Comparison of ENCODE assay signal across 33 mouse cellular contexts in genomic region chr16:27449360-27449759, GRCm38 (mm10).
"Had no signal": no experiment of that assay in that cellular context is flagged by ENCODE, and none has a peak within 500 bp of the region (broad histone marks: within the 10 kb centered on the region; RNA-seq: fewer than 3 reads in every experiment).

No protein-coding gene starts in this region.

- H3K9ac ChIP-seq: heart, embryonic 12.5 days; heart, embryonic 13.5 days; heart, embryonic 15.5 days; hindbrain, embryonic 12.5 days; hindbrain, embryonic 13.5 days; hindbrain, embryonic 14.5 days; hindbrain, embryonic 15.5 days; kidney, embryonic 15.5 days had no signal

- H3K4me2 ChIP-seq: heart, embryonic 11.5 days; heart, embryonic 12.5 days; heart, embryonic 13.5 days; heart, embryonic 15.5 days; hindbrain, embryonic 12.5 days; hindbrain, embryonic 13.5 days; hindbrain, embryonic 14.5 days; hindbrain, embryonic 15.5 days; kidney, embryonic 15.5 days had no signal

- H3K4me1 ChIP-seq: heart, embryonic 10.5 days; heart, embryonic 12.5 days; heart, embryonic 13.5 days; heart, embryonic 15.5 days; hindbrain, embryonic 10.5 days; hindbrain, embryonic 12.5 days; hindbrain, embryonic 13.5 days; kidney, embryonic 15.5 days had no signal

- H3K27me3 ChIP-seq: heart, embryonic 12.5 days; heart, embryonic 13.5 days; heart, embryonic 15.5 days; hindbrain, embryonic 12.5 days; hindbrain, embryonic 13.5 days; hindbrain, embryonic 15.5 days; kidney, embryonic 15.5 days had no signal

- H3K9me3 ChIP-seq: heart, embryonic 10.5 days; heart, embryonic 12.5 days; heart, embryonic 13.5 days; heart, embryonic 15.5 days; hindbrain, embryonic 10.5 days; hindbrain, embryonic 12.5 days; hindbrain, embryonic 13.5 days; hindbrain, embryonic 15.5 days; kidney, embryonic 15.5 days had no signal

- H3K27ac ChIP-seq: heart, embryonic 10.5 days; heart, embryonic 13.5 days; heart, embryonic 15.5 days; hindbrain, embryonic 10.5 days; hindbrain, embryonic 12.5 days; hindbrain, embryonic 13.5 days; hindbrain, embryonic 14.5 days; hindbrain, embryonic 15.5 days; hindbrain, postnatal 0 days; kidney, embryonic 15.5 days; kidney, postnatal 0 days; layer of hippocampus, adult 2 months; left cerebral cortex, adult 2 months had no signal

- ATAC-seq: hindbrain, embryonic 16.5 days; hindbrain, postnatal 0 days; inflammation-experienced regulatory T-cells, adult 6 months had no signal

- DNase-seq: heart, postnatal 10 days; heart, postnatal 14 days; heart, postnatal 36 days; heart, postnatal 4 days; kidney, adult 11 months; kidney, adult 18-20 months; kidney, adult 2 months; kidney, adult 8-10 months; kidney, adult 9 months; kidney, postnatal 10 days; kidney, postnatal 14 days; kidney, postnatal 25 days; kidney, postnatal 36 days; kidney, postnatal 4 days; layer of hippocampus, adult 9-11 months; layer of hippocampus, postnatal 36 days had no signal

- H3K4me3 ChIP-seq: heart, embryonic 10.5 days; heart, embryonic 12.5 days; heart, embryonic 13.5 days; heart, embryonic 15.5 days; hindbrain, embryonic 10.5 days; hindbrain, embryonic 12.5 days; hindbrain, embryonic 13.5 days; hindbrain, embryonic 15.5 days; kidney, embryonic 15.5 days; layer of hippocampus, adult 2 months; left cerebral cortex, adult 2 months had no signal
